Mouse (Mus musculus): Measurements from ENCODE around the gene Hoxd3. TPM values are rescaled to one million over a fixed set of nuclear protein-coding genes. Genes with fewer than 3 reads are reported as not detected.

Gene Hoxd3
- total RNA-seq, 2 experiments from 2014 or later, result not detected

DNA sequence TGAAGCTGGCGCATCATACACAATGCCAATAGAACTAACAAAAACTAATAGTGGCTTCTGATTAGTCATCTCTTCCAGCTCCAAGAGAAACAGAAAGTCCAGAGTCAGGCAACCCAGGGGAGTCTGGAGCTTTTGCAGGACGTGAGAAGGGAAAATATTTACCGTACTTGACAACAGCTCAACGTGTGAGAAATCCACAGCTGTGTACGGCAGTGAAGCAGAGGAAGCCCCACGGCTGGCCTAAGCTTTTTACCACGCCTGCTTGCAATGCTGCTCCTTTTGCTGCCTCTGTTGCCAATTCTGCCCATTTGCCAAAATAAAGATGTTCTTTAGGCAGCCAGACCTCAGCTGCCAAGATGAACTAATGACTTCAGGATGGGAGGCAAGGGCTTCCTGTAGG is 83.8 kb downstream of the Hoxd3 start:
- peak; percentile 21 for DNase-seq

Small RNA genes within 50 kb of the gene (microRNA-seq; reads per million reads assigned to microRNA genes)
- gene Gm44463 (ENCODE audit: borderline replicate concordance in 2 of 2) (0 reads per million in 2 experiments), gene Mir10b (ENCODE audit: borderline replicate concordance in 2 of 2) (15,115 to 33,849 reads per million in 2 experiments)

Other genes starting within 250 kb of the Hoxd3 start
- 10 to 100 TPM; 43.6 to 48.4 TPM for gene Lnpk, start 132.5 kb upstream of the Hoxd3 start, total RNA-seq (2021)
- gene Evx2, start 52.4 kb upstream of the Hoxd3 start, total RNA-seq (2021), result under 1 TPM in 1 of 2 experiments, not detected in 1; 0.08 TPM
- gene Hoxd13, start 43.6 kb upstream of the Hoxd3 start, total RNA-seq (2021), result not detected
- not detected for gene Hoxd12, start 36.9 kb upstream of the Hoxd3 start, total RNA-seq (2021)
- gene Hoxd11, start 32.4 kb upstream of the Hoxd3 start, total RNA-seq (2021), result under 1 TPM in 1 of 2 experiments, not detected in 1; 0.26 TPM
- 1 to 10 TPM; 1.5 to 4.5 TPM for gene Hoxd10, start 20.0 kb upstream of the Hoxd3 start, total RNA-seq (2021)
- 10 to 100 TPM in 1 of 2 experiments, 1 to 10 TPM in 1; 5.7 to 14.7 TPM for gene Hoxd9, start 14.2 kb upstream of the Hoxd3 start, total RNA-seq (2021)
- gene Hoxd8, start 7.3 kb upstream of the Hoxd3 start, total RNA-seq (2021), result 10 to 100 TPM; 11.7 to 30.6 TPM
- gene Hoxd4, start within 50 bp of the Hoxd3 start, total RNA-seq (2021), result 1 to 10 TPM; 1.4 to 2.2 TPM
- under 1 TPM in 1 of 2 experiments, not detected in 1; 0.27 TPM for gene Gm28230, start 14.8 kb downstream of the Hoxd3 start, total RNA-seq (2021)
- gene Hoxd1, start 51.1 kb downstream of the Hoxd3 start, total RNA-seq (2021), result not detected
- 10 to 100 TPM; 33.2 to 43.5 TPM for gene Mtx2, start 113.9 kb downstream of the Hoxd3 start, total RNA-seq (2021)

Data from gastrocnemius, postnatal 25 days (tissue).